Mouse (Mus musculus) MEL (cell line): ENCODE measurements around the gene Rergl.

ENCODE experiments used
- GABPA ChIP-seq: IDR thresholded peaks from 2 replicates; pipeline ENCODE4 v1.6.1; 2012; ENCODE audit warnings: low read depth, mild to moderate bottlenecking, inconsistent platforms, low read length, improper control_type of control experiment, moderate library complexity
- MAX ChIP-seq: IDR thresholded peaks from 2 replicates; pipeline ENCODE4 v1.6.1; 2011; ENCODE audit warnings: low read length, improper control_type of control experiment

- TF ChIP-seq MAX (no peak), GABPA (no peak)
Observed at GRCm38 (mm10) chr6:139443999-139444398, 57.8 kb downstream of the Rergl start.
